Mouse (Mus musculus) embryonic facial prominence, embryonic 12.5 days (tissue): ENCODE measurements at regions not wholly inside any gene's neighbourhood (a gene's known extent, or its start where the extent isn't known, plus 50 kb on each side); places are given as distances from the start of the nearest gene placed in this dataset.

Source experiments
- ATAC-seq: fragments of 200-750 bp; cut with Nextera tagmentation; 2 replicates; pipeline ENCODE4 v1.8.0; 2017; ENCODE audit not compliant: insufficient number of reproducible peaks, insufficient read depth, low FRiP score, low TSS enrichment
- H3K27ac ChIP-seq: fragments of 300-500 bp; sonication (generic); 2 replicates; pipeline ENCODE4 v1.5.1; 2016; ENCODE audit warnings: mild to moderate bottlenecking
- H3K27me3 ChIP-seq: fragments of 300-500 bp; sonication (generic); 2 replicates; pipeline ENCODE4 v1.6.1; 2016; ENCODE audit warnings: mild to moderate bottlenecking, moderate library complexity
- H3K36me3 ChIP-seq: fragments of 300-500 bp; sonication (generic); 2 replicates; pipeline ENCODE4 v1.6.1; 2016; ENCODE audit warnings: mild to moderate bottlenecking
- H3K4me1 ChIP-seq: fragments of 300-500 bp; sonication (generic); 2 replicates; pipeline ENCODE4 v1.6.1; 2016
- H3K4me2 ChIP-seq: fragments of 300-500 bp; sonication (generic); replicated peaks from 2 replicates; pipeline ENCODE4 v1.6.1; 2016; ENCODE audit warnings: mild to moderate bottlenecking, moderate library complexity
- H3K4me3 ChIP-seq: fragments of 300-500 bp; sonication (generic); 2 replicates; pipeline ENCODE4 v1.5.1; 2016; ENCODE audit warnings: mild to moderate bottlenecking
- H3K9ac ChIP-seq: fragments of 300-500 bp; sonication (generic); 2 replicates; pipeline ENCODE4 v1.6.1; 2016; ENCODE audit warnings: mild to moderate bottlenecking, moderate library complexity
- H3K9me3 ChIP-seq: fragments of 300-500 bp; sonication (generic); 2 replicates; pipeline ENCODE4 v1.6.1; 2016; ENCODE audit warnings: mild to moderate bottlenecking, moderate library complexity
- WGBS: fragments of 180-500 bp; shearing (Covaris S2); methylation state at CpG from one replicate; pipeline ENCODE4 v1.1.7; 2016; 5-methylcytosine and 5-hydroxymethylcytosine counted together

- H3K9me3 ChIP-seq: no peaks in the 10 kb centered on the region
- no peak overlapping the region for H3K27ac ChIP-seq
- H3K9ac ChIP-seq: no peak overlapping the region
- H3K27me3 ChIP-seq: no peaks in the 10 kb centered on the region
- no peak for ATAC-seq
- H3K4me3 ChIP-seq: no peak overlapping the region
- no peak overlapping the region for H3K4me2 ChIP-seq
- 74% methylated on average over 8 of the region's 8 CpGs for WGBS
- H3K4me1 ChIP-seq: no peaks in the 10 kb centered on the region
- H3K36me3 ChIP-seq: no peaks in the 10 kb centered on the region
These were observed 938.5 kb upstream of the Zeb2 start for GRCm38 (mm10) chr2:46055729-46056128.

GRCm38 (mm10) chr2:46054902-46055301 lies 937.7 kb upstream of the Zeb2 start:
- Histone ChIP-seq H3K27me3 (no peaks in the 10 kb centered on the region), H3K9ac (no peak overlapping the region), H3K4me3 (no peak overlapping the region), H3K4me2 (no peak overlapping the region), H3K9me3 (no peaks in the 10 kb centered on the region), H3K27ac (no peak overlapping the region), H3K4me1 (no peaks in the 10 kb centered on the region), H3K36me3 (no peaks in the 10 kb centered on the region)
- no peak for ATAC-seq
- 50% methylated on average over 7 of the region's 7 CpGs for WGBS

GRCm38 (mm10) chr2:46021854-46022253 lies 904.7 kb upstream of the Zeb2 start:
- Histone ChIP-seq H3K9me3 (no peaks in the 10 kb centered on the region), H3K27ac (no peak overlapping the region), H3K4me3 (no peak overlapping the region), H3K27me3 (no peaks in the 10 kb centered on the region), H3K4me1 (no peaks in the 10 kb centered on the region), H3K4me2 (no peak overlapping the region), H3K9ac (no peak overlapping the region), H3K36me3 (no peaks in the 10 kb centered on the region)
- no peak for ATAC-seq
- 84% methylated on average over 1 of the region's 1 CpGs for WGBS

GRCm38 (mm10) chr2:46013771-46014269 lies 896.6 kb upstream of the Zeb2 start:
- H3K27me3 ChIP-seq: no peaks in the 10 kb centered on the region
- no peaks in the 10 kb centered on the region for H3K4me1 ChIP-seq
- no peak overlapping the region for H3K4me2 ChIP-seq
- H3K9me3 ChIP-seq: no peaks in the 10 kb centered on the region
- no peak overlapping the region for H3K4me3 ChIP-seq
- 70% methylated on average over 3 of the region's 3 CpGs for WGBS
- no peak for ATAC-seq
- no peak overlapping the region for H3K27ac ChIP-seq
- no peaks in the 10 kb centered on the region for H3K36me3 ChIP-seq
- H3K9ac ChIP-seq: no peak overlapping the region

- Histone ChIP-seq H3K27me3 (no peaks in the 10 kb centered on the region), H3K4me2 (no peak overlapping the region), H3K9me3 (no peaks in the 10 kb centered on the region), H3K36me3 (no peaks in the 10 kb centered on the region), H3K4me1 (no peaks in the 10 kb centered on the region), H3K4me3 (no peak overlapping the region), H3K27ac (no peak overlapping the region), H3K9ac (no peak overlapping the region)
- no peak for ATAC-seq
- 90% methylated on average over 1 of the region's 1 CpGs for WGBS
These were observed 895.5 kb upstream of the Zeb2 start for GRCm38 (mm10) chr2:46012716-46013115.

- Histone ChIP-seq H3K4me2 (no peak overlapping the region), H3K27ac (no peak overlapping the region), H3K4me3 (no peak overlapping the region), H3K36me3 (no peaks in the 10 kb centered on the region), H3K27me3 (no peaks in the 10 kb centered on the region), H3K4me1 (no peaks in the 10 kb centered on the region), H3K9ac (no peak overlapping the region), H3K9me3 (no peaks in the 10 kb centered on the region)
- no peak for ATAC-seq
These were observed 858.0 kb upstream of the Zeb2 start for GRCm38 (mm10) chr2:45975157-45975556.

- WGBS: 83% methylated on average over 5 of the region's 5 CpGs
- H3K36me3 ChIP-seq: no peaks in the 10 kb centered on the region
- no peaks in the 10 kb centered on the region for H3K9me3 ChIP-seq
- H3K27me3 ChIP-seq: no peaks in the 10 kb centered on the region
- no peak overlapping the region for H3K4me2 ChIP-seq
- no peak overlapping the region for H3K27ac ChIP-seq
- H3K4me1 ChIP-seq: no peaks in the 10 kb centered on the region
- H3K9ac ChIP-seq: no peak overlapping the region
- ATAC-seq: no peak
- H3K4me3 ChIP-seq: no peak overlapping the region
These were observed 851.4 kb upstream of the Zeb2 start for GRCm38 (mm10) chr2:45968635-45969034.

GRCm38 (mm10) chr2:45956792-45957330 lies 839.7 kb upstream of the Zeb2 start:
- no peak overlapping the region for H3K4me2 ChIP-seq
- no peaks in the 10 kb centered on the region for H3K4me1 ChIP-seq
- no peak for ATAC-seq
- H3K9me3 ChIP-seq: no peaks in the 10 kb centered on the region
- H3K27me3 ChIP-seq: no peaks in the 10 kb centered on the region
- no peak overlapping the region for H3K27ac ChIP-seq
- H3K9ac ChIP-seq: no peak overlapping the region
- 65% methylated on average over 4 of the region's 4 CpGs for WGBS
- H3K36me3 ChIP-seq: no peaks in the 10 kb centered on the region
- no peak overlapping the region for H3K4me3 ChIP-seq

- H3K4me2 ChIP-seq: no peak overlapping the region
- H3K36me3 ChIP-seq: no peaks in the 10 kb centered on the region
- no peak overlapping the region for H3K4me3 ChIP-seq
- ATAC-seq: no peak
- no peak overlapping the region for H3K27ac ChIP-seq
- WGBS: 63% methylated on average over 1 of the region's 1 CpGs
- H3K9me3 ChIP-seq: no peaks in the 10 kb centered on the region
- H3K27me3 ChIP-seq: no peaks in the 10 kb centered on the region
- H3K4me1 ChIP-seq: no peaks in the 10 kb centered on the region
- no peak overlapping the region for H3K9ac ChIP-seq
These were observed 831.6 kb upstream of the Zeb2 start for GRCm38 (mm10) chr2:45948758-45949157.

GRCm38 (mm10) chr2:45925791-45926480 lies 808.7 kb upstream of the Zeb2 start:
- Histone ChIP-seq H3K4me2 (no peak overlapping the region), H3K9me3 (no peaks in the 10 kb centered on the region), H3K4me1 (no peaks in the 10 kb centered on the region), H3K9ac (no peak overlapping the region), H3K36me3 (no peaks in the 10 kb centered on the region), H3K27me3 (no peaks in the 10 kb centered on the region), H3K27ac (no peak overlapping the region), H3K4me3 (no peak overlapping the region)
- ATAC-seq: no peak
- WGBS: 79% methylated on average over 7 of the region's 7 CpGs

GRCm38 (mm10) chr2:45908871-45909270 lies 791.7 kb upstream of the Zeb2 start:
- no peak for ATAC-seq
- no peaks in the 10 kb centered on the region for H3K27me3 ChIP-seq
- no peak overlapping the region for H3K4me2 ChIP-seq
- no peak overlapping the region for H3K27ac ChIP-seq
- 28% methylated on average over 1 of the region's 1 CpGs for WGBS
- H3K36me3 ChIP-seq: no peaks in the 10 kb centered on the region
- H3K4me1 ChIP-seq: no peaks in the 10 kb centered on the region
- no peak overlapping the region for H3K9ac ChIP-seq
- no peaks in the 10 kb centered on the region for H3K9me3 ChIP-seq
- H3K4me3 ChIP-seq: no peak overlapping the region

GRCm38 (mm10) chr2:45904623-45905235 lies 787.5 kb upstream of the Zeb2 start:
- ATAC-seq: no peak
- no peak overlapping the region for H3K4me3 ChIP-seq

More at GRCm38 (mm10) chr2:45904623-45905235, 787.5 kb upstream of the Zeb2 start:
- H3K9ac ChIP-seq: no peak overlapping the region
- H3K4me1 ChIP-seq: no peaks in the 10 kb centered on the region
- H3K27me3 ChIP-seq: no peaks in the 10 kb centered on the region
- H3K9me3 ChIP-seq: no peaks in the 10 kb centered on the region
- 53% methylated on average over 2 of the region's 2 CpGs for WGBS
- no peak overlapping the region for H3K4me2 ChIP-seq
- H3K27ac ChIP-seq: no peak overlapping the region
- H3K36me3 ChIP-seq: no peaks in the 10 kb centered on the region
